Mouse (Mus musculus): ENCODE measurements around the gene Snph.

The Snph gene

GRCm38 (mm10) chr2:151542323-151543062, 89.9 kb downstream of the Snph start, which contains the start of gene Fkbp1a:
TSS of gene Fkbp1a (plus strand) at chr2:151542483.
- peak; percentile 99 to 100 for DNase-seq
